Mouse (Mus musculus) forebrain, embryonic 13.5 days (tissue): ENCODE measurements at regions not wholly inside any gene's neighbourhood (a gene's known extent, or its start where the extent isn't known, plus 50 kb on each side); places are given as distances from the start of the nearest gene placed in this dataset.
A peak's percentile ranks its signal among the peaks of the same experiment; 100 is the strongest.

Experiments used
- ATAC-seq: fragments of 200-750 bp; cut with Nextera tagmentation; 2 replicates; pipeline ENCODE4 v1.8.0; 2017
- H3K27ac ChIP-seq: fragments of 300-500 bp; sonication (generic); 2 replicates; pipeline ENCODE4 v1.5.1; 2015; ENCODE audit warnings: inconsistent platforms, mild to moderate bottlenecking, moderate library complexity
- H3K27me3 ChIP-seq: fragments of 300-500 bp; sonication (generic); 2 replicates; pipeline ENCODE4 v1.6.1; 2015; ENCODE audit warnings: mild to moderate bottlenecking, inconsistent platforms
- H3K36me3 ChIP-seq: fragments of 300-500 bp; sonication (generic); 2 replicates; pipeline ENCODE4 v1.6.1; 2015; ENCODE audit warnings: mild to moderate bottlenecking, inconsistent platforms; ENCODE audit not compliant: poor library complexity, severe bottlenecking
- H3K4me1 ChIP-seq: fragments of 300-500 bp; sonication (generic); 2 replicates; pipeline ENCODE4 v1.6.1; 2015; ENCODE audit warnings: inconsistent platforms
- H3K4me2 ChIP-seq: fragments of 300-500 bp; sonication (generic); 2 replicates; pipeline ENCODE4 v1.6.1; 2015; ENCODE audit warnings: inconsistent platforms, mild to moderate bottlenecking, moderate library complexity
- H3K4me3 ChIP-seq: fragments of 300-500 bp; sonication (generic); 2 replicates; pipeline ENCODE4 v1.5.1; 2015; ENCODE audit warnings: mild to moderate bottlenecking, inconsistent platforms
- H3K9ac ChIP-seq: fragments of 300-500 bp; sonication (generic); 2 replicates; pipeline ENCODE4 v1.6.1; 2015; ENCODE audit warnings: mild to moderate bottlenecking, inconsistent platforms
- H3K9me3 ChIP-seq: fragments of 300-500 bp; sonication (generic); replicated peaks from 2 replicates; pipeline ENCODE4 v1.6.1; 2016; ENCODE audit warnings: inconsistent platforms
- WGBS: fragments of 180-500 bp; shearing (Covaris S2); methylation state at CpG from one replicate; pipeline ENCODE4 v1.1.7; 2015; 5-methylcytosine and 5-hydroxymethylcytosine counted together

DNA sequence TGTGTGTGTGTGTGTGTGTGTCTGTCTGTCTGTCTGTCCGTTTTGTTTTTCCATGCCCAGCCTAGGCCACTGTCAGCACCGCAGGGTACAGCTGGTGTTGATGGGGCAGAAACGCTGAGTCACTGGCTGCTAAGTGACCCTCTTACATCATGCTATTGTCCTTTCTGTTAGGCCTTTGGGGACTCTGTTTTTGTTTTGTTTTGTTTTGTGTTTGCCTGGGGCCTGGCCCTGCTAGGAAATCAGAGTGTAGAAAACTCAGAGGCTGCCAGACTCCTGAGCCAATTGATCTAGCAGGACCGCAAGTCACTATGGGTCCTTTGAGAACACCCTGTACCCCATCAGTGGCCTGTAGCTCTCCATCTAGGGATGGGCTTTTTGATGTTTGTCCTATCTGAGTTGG, 59.9 kb upstream of the Ahctf1 start:
- no peaks in the 10 kb centered on the region for H3K36me3 ChIP-seq
- no peaks in the 10 kb centered on the region for H3K4me1 ChIP-seq
- no peaks in the 10 kb centered on the region for H3K27me3 ChIP-seq
- ATAC-seq, result no peak
- H3K9ac ChIP-seq, result no peak overlapping the region
- no peak overlapping the region for H3K4me3 ChIP-seq
- H3K4me2 ChIP-seq, result no peak overlapping the region
- H3K27ac ChIP-seq, result no peak overlapping the region
- H3K9me3 ChIP-seq, result no peaks in the 10 kb centered on the region
- 42% methylated on average over 4 of the region's 4 CpGs for WGBS

DNA sequence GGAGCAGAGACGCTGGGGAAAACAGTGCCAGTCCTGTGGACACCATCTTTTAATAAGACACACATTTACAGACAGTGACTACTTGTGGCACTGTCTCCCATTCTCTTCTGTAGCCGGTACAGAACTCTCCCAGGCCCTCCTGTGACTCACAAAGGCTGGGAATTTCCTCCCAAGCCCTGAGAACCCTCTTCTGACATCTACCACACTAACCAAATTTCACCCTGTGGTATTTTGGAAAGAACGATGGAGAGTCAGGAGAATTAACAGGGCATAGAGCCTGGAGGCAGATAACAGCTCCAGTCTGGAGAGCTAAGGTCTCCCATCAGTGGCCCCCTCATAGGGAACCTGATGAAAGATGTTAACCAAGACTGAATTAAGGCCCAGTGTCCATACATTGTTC, 59.5 kb upstream of the Ahctf1 start:
- Histone ChIP-seq H3K4me3 (no peak overlapping the region), H3K9ac (no peak overlapping the region), H3K27me3 (no peaks in the 10 kb centered on the region), H3K4me1 (no peaks in the 10 kb centered on the region), H3K4me2 (no peak overlapping the region), H3K9me3 (no peaks in the 10 kb centered on the region), H3K27ac (no peak overlapping the region), H3K36me3 (no peaks in the 10 kb centered on the region)
- WGBS, result 84% methylated on average over 3 of the region's 3 CpGs
- ATAC-seq, result no peak

DNA sequence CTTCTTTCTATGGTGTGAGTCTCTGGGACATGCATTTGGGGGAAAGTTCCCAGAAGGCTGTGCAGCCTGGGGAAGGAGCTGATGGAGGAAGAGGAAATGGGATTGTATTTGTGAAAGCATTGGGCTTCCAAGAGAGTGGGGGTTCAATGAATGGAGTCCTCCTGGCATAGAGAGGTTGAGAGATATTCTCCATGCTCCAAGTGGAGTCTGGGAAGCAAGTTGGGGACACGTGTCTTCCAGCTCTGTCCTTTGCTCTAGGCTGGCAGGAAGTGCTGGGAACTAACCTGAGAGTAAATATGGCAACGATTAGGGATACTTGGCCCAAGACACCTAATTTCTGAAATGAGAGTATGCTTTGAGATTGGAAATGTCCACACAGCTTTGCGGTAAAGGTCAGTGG, 58.3 kb upstream of the Ahctf1 start:
- no peaks in the 10 kb centered on the region for H3K4me1 ChIP-seq
- no peak overlapping the region for H3K4me2 ChIP-seq
- no peaks in the 10 kb centered on the region for H3K9me3 ChIP-seq
- no peak overlapping the region for H3K27ac ChIP-seq
- no peaks in the 10 kb centered on the region for H3K27me3 ChIP-seq
- H3K4me3 ChIP-seq, result no peak overlapping the region
- ATAC-seq, result no peak
- H3K36me3 ChIP-seq, result no peaks in the 10 kb centered on the region
- WGBS, result 88% methylated on average over 3 of the region's 3 CpGs
- no peak overlapping the region for H3K9ac ChIP-seq

DNA sequence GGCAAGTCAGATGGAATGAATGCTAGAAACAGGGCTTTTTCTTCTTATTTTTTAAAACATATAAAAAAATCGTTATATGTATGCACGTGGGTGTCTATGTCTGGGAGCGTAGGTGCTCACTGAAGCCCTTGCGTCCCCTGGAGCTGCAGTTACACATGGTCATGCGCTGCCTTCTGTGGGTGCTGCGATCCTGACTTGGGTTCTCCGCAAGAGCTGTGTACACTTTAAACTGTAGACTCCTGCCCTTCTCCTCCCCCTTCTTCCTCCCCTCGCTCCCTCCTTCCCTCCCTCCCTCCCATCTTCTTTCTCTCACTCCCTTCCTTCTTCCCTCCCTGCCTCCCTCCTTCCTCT, 56.0 kb upstream of the Ahctf1 start:
- 78% methylated on average over 8 of the region's 8 CpGs for WGBS
- ATAC-seq, result 0 out of 2 replicates have a peak, but pooled peaks have one; percentile 27
- no peak overlapping the region for H3K9ac ChIP-seq

DNA sequence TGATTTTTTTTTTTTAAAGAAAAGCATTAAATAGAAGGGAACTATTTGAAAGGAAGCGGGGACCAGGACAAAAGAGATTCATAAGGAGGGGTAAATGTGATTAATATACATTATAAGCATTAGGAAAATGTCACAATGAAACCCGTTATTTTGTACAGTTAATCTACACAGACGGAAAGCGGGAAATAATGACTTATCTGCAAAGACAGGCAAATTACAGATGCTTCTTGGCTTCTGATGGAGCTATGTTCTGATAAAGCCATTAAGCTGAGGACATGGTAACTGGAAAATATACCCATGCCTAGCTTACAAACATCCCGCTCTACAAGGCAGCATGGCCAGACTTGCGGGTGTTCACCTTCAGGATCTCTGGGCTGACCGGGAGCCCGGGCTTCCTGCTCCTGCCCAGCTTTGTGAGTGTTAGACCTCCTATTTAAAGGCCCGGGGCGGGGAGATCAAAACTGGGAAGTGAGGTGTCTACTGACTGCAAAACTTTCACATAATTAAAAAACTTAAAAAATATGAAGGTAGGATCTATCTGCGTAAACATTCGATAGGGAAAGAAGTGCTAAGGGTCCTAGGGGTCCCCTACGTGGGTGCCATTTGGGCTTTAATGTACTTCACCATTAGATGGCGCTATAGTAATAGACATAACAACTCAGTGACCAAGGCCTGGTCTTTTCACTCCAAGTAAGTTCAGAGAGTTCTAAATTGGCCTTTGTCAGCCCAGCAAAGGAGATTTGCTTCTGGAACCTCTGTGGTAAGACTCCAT, 55.5 kb upstream of the Ahctf1 start:
- Histone ChIP-seq H3K9ac (no peak overlapping the region), H3K9me3 (no peaks in the 10 kb centered on the region), H3K4me2 (no peak overlapping the region), H3K27me3 (no peaks in the 10 kb centered on the region), H3K4me3 (no peak overlapping the region), H3K36me3 (no peaks in the 10 kb centered on the region), H3K4me1 (no peaks in the 10 kb centered on the region), H3K27ac (no peak overlapping the region)
- WGBS, result 46% methylated on average over 14 of the region's 14 CpGs
- peak; percentile 73 for ATAC-seq

More for the DNA sequence above, 56.0 kb upstream of the Ahctf1 start:
- Histone ChIP-seq H3K9me3 (no peaks in the 10 kb centered on the region), H3K4me1 (no peaks in the 10 kb centered on the region), H3K4me3 (no peak overlapping the region), H3K27me3 (no peaks in the 10 kb centered on the region), H3K4me2 (no peak overlapping the region), H3K36me3 (no peaks in the 10 kb centered on the region), H3K27ac (no peak overlapping the region)

DNA sequence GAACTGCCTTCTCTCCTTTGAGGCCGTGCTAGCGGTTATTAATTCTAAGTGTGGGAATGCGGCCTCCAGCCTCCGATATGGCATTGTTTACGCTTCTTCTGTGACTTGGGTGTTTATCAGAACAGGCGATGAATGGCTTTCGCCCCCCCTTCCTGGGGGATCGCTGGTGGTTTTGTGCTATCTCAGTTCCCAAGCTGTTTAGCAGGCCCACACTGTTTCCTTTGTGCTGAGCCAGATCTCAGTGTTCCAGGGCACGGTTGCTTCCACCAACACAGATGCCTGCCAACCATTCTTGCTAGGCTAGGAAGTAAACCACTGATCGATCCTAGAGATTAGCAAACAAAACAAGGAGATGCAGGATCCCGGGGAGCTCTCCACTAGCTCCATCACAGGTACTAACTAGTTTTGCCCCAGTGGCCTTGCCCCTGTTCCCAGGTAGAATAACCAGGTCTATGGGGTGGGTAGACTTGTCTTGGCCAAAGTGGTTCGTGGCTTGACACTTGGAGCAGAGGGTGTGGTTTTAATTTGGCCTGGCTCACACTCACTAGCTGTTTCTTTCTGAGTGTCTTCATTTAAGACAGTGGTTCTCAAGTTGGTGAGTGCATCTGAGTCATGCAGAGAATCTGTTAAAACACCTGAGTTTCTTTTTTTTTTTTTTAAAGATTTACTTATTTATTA, 50.9 kb upstream of the Ahctf1 start:
- Histone ChIP-seq H3K4me3 (no peak overlapping the region), H3K27me3 (no peaks in the 10 kb centered on the region), H3K4me2 (no peak overlapping the region), H3K4me1 (no peaks in the 10 kb centered on the region), H3K36me3 (no peaks in the 10 kb centered on the region), H3K9ac (no peak overlapping the region), H3K9me3 (no peaks in the 10 kb centered on the region), H3K27ac (no peak overlapping the region)
- no peak for ATAC-seq
- 49% methylated on average over 12 of the region's 12 CpGs for WGBS
